In the genomic region with DNA sequence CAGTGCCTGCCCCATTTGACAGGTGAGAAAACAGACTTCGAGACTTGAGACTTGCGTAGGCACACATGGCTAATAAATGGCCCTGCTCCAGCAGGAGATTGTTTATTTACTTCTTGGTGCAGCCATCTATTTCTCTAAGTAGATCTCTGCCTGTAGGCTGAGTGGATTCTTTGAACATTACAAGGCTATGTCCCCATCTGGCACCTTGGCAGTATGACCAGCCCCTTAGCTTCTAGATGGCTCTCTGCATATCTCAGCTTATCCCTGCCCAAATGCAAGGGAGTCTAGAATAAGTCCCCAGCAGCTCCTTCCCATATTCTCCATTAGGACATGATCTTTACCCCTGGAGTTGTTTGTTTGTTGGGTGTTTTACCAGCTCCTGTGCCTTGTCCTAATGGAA, we compare ENCODE assay signal across 28 mouse cellular contexts.
A peak's percentile ranks its signal among the peaks of the same experiment; 100 is the strongest.
DNase-seq lines count a peak whose midpoint lies in the region; ATAC-seq and TF ChIP-seq lines count a peak whose summit lies in the region.
"Had no signal": no experiment of that assay in that cellular context is flagged by ENCODE, and none has a peak within 500 bp of the region (broad histone marks: within the 10 kb centered on the region; RNA-seq: fewer than 3 reads in every experiment).

No protein-coding gene starts in this region.

- H3K27ac ChIP-seq in kidney, embryonic 15.5 days, result no peak overlapping the region
- no peak overlapping the region for H3K27ac ChIP-seq in lung, postnatal 0 days (ENCODE audit: low read length)
- H3K27ac ChIP-seq: embryonic facial prominence, embryonic 10.5 days; embryonic facial prominence, embryonic 13.5 days; forebrain, embryonic 12.5 days; forebrain, embryonic 15.5 days; heart, adult 2 months; heart, embryonic 10.5 days; heart, embryonic 13.5 days; hindbrain, embryonic 14.5 days; hindbrain, postnatal 0 days had no signal

- no peak overlapping the region for H3K4me3 ChIP-seq in kidney, embryonic 15.5 days (replicated peaks)
- H3K4me3 ChIP-seq in lung, postnatal 0 days (ENCODE audit: low read depth, low read length), result no peak overlapping the region
- H3K4me3 ChIP-seq in lung, adult 2 months (replicated peaks; ENCODE audit: extremely low read depth, low read depth, low read length), result no peak overlapping the region
- H3K4me3 ChIP-seq: embryonic facial prominence, embryonic 10.5 days; embryonic facial prominence, embryonic 13.5 days; erythroblast, embryonic 14.5 days; forebrain, embryonic 12.5 days; forebrain, embryonic 15.5 days; heart, adult 2 months; heart, embryonic 10.5 days; heart, embryonic 13.5 days had no signal

- TF ChIP-seq EP300 in lung, postnatal 0 days (IDR thresholded peaks at IDR 0.05), result 0 out of 2 replicates have a peak, but pooled peaks have one; percentile 10

- peaks cover 17% of the 10 kb centered on the region for H3K4me1 ChIP-seq in kidney, embryonic 15.5 days
- no peaks in the 10 kb centered on the region; the same call in 1 of the 2 replicates for H3K4me1 ChIP-seq in lung, postnatal 0 days (ENCODE audit: insufficient read depth, low read depth, low read length)
- H3K4me1 ChIP-seq in lung, adult 2 months (ENCODE audit: control insufficient read depth, insufficient read depth, low read length), result no peaks in the 10 kb centered on the region
- H3K4me1 ChIP-seq: forebrain, embryonic 12.5 days; forebrain, embryonic 15.5 days; heart, embryonic 10.5 days had no signal

- TF ChIP-seq POLR2A in lung, adult 2 months (IDR thresholded peaks at IDR 0.05; ENCODE audit: borderline replicate concordance, extremely low read depth, low read depth, low read length), result no peak
- TF ChIP-seq POLR2A in brain, embryonic 14.5 days (IDR thresholded peaks at IDR 0.05; ENCODE audit: borderline replicate concordance, extremely low read depth, insufficient read depth, insufficient read length, poor library complexity, severe bottlenecking), result no peak

- WGBS in kidney, embryonic 15.5 days, result 55% methylated on average over 2 of the region's 2 CpGs
- WGBS in lung, postnatal 0 days, result 45% methylated on average over 2 of the region's 2 CpGs
- WGBS in lung, adult 2 months, result 54% methylated on average over 2 of the region's 2 CpGs

- H3K36me3 ChIP-seq in kidney, embryonic 15.5 days, result no peaks in the 10 kb centered on the region
- H3K36me3 ChIP-seq in lung, postnatal 0 days (ENCODE audit: insufficient read depth, low read length), result no peaks in the 10 kb centered on the region
- H3K36me3 ChIP-seq: embryonic facial prominence, embryonic 10.5 days; embryonic facial prominence, embryonic 13.5 days; forebrain, embryonic 12.5 days; forebrain, embryonic 15.5 days; heart, embryonic 10.5 days; heart, embryonic 13.5 days had no signal

- no peak overlapping the region for H3K4me2 ChIP-seq in kidney, embryonic 15.5 days
- H3K4me2 ChIP-seq in lung, postnatal 0 days (replicated peaks; ENCODE audit: low read depth, low read length), result no peak overlapping the region
- H3K4me2 ChIP-seq: embryonic facial prominence, embryonic 13.5 days; forebrain, embryonic 12.5 days; forebrain, embryonic 15.5 days; heart, embryonic 13.5 days; hindbrain, embryonic 14.5 days had no signal

- H3K9me3 ChIP-seq in kidney, embryonic 15.5 days (replicated peaks), result no peaks in the 10 kb centered on the region
- H3K9me3 ChIP-seq in lung, postnatal 0 days (ENCODE audit: low read length), result no peaks in the 10 kb centered on the region
- H3K9me3 ChIP-seq: embryonic facial prominence, embryonic 10.5 days; embryonic facial prominence, embryonic 13.5 days; forebrain, embryonic 12.5 days; forebrain, embryonic 15.5 days; heart, embryonic 10.5 days; heart, embryonic 13.5 days had no signal

- H3K27me3 ChIP-seq in kidney, embryonic 15.5 days, result no peaks in the 10 kb centered on the region
- no peaks in the 10 kb centered on the region for H3K27me3 ChIP-seq in lung, postnatal 0 days (replicated peaks; ENCODE audit: insufficient read depth, low read length)
- H3K27me3 ChIP-seq: embryonic facial prominence, embryonic 13.5 days; forebrain, embryonic 12.5 days; forebrain, embryonic 15.5 days; heart, embryonic 13.5 days had no signal

- DNase-seq in cerebellum, postnatal 14 days, result peak; percentile 44 to 59
- no peak for DNase-seq in cerebellum, adult 11-12 months
- peak; percentile 36 for DNase-seq in kidney, adult 9 months
- DNase-seq in lung, postnatal 0 days (ENCODE audit: low spot score), result peak; percentile 38
- no peak for DNase-seq in lung, adult 2 months
- DNase-seq in brain, embryonic 14.5 days (ENCODE audit: low read depth), result peak; percentile 35
- no peak for DNase-seq in layer of hippocampus, postnatal 36 days
- DNase-seq: adrenal gland, adult 2 months; adrenal gland, postnatal 14 days; cerebellum, adult 9-11 months; embryo, embryonic 11 days; gastrocnemius, postnatal 10 days; gastrocnemius, postnatal 36 days; heart, adult 2 months; heart, postnatal 14 days; heart, postnatal 4 days had no signal

- no peak for ATAC-seq in kidney, embryonic 15.5 days (replicated peaks; ENCODE audit: low FRiP score)
- peak; percentile 34; the same call in 1 of the 2 replicates for ATAC-seq in lung, postnatal 0 days
- ATAC-seq: CD4-positive, CD25-positive, alpha-beta regulatory T cell, adult 4 months; forebrain, embryonic 15.5 days; hindbrain, postnatal 0 days; inflammation-experienced regulatory T-cells, adult 6 months had no signal

- no peak overlapping the region for H3K9ac ChIP-seq in kidney, embryonic 15.5 days
- H3K9ac ChIP-seq in lung, postnatal 0 days (replicated peaks; ENCODE audit: low read depth), result no peak overlapping the region
- H3K9ac ChIP-seq: embryonic facial prominence, embryonic 13.5 days; forebrain, embryonic 12.5 days; forebrain, embryonic 15.5 days; heart, embryonic 13.5 days; hindbrain, embryonic 14.5 days had no signal

- TF ChIP-seq CTCF in lung, postnatal 0 days (IDR thresholded peaks at IDR 0.05), result no peak
- TF ChIP-seq CTCF in lung, adult 2 months (IDR thresholded peaks at IDR 0.05; ENCODE audit: insufficient read depth, low read length), result no peak
- TF ChIP-seq CTCF in brain, embryonic 14.5 days (IDR thresholded peaks at IDR 0.05; ENCODE audit: borderline replicate concordance, extremely low read depth, insufficient read depth, insufficient read length), result no peak

Comparison
In these comparisons a context has a peak if more than half of its experiments do, and no peak if none do; other contexts are left out.
1. DNase-seq: peak in cerebellum, postnatal 14 days (2 of 2), kidney, adult 9 months (single experiment), lung, postnatal 0 days (single experiment) and brain, embryonic 14.5 days (single experiment); none in cerebellum, adult 11-12 months (single experiment), lung, adult 2 months (single experiment) and layer of hippocampus, postnatal 36 days (0 of 2).